Mouse (Mus musculus) spleen, postnatal 36 days (tissue): ENCODE data around the gene Olfr143.

Experiments
- DNase-seq, 2 experiments: peaks; one replicate each; pipeline ENCODE4 v3.0.0; 2022; ENCODE audit warnings: low spot score in 2 of 2, mixed read lengths in 1 of 2

The Olfr143 gene

DNA sequence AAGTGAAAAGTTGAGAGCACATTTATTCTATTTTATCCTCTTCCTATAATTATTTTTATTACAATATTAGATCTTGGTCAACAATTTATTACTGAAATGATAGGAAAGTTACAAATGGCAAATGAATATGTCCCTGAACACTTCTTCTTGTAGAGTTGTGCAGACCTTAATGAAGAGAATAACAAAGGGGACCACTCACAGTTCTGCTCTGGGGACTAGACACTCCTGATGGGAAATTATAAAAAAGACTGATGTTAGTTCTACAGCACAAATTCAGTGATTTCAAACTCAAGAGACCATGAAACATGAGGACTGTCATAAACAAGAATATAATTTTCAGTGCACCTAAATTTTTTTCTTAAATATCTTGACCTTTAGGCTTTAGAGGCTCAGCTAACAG lies at the start of gene Olfr143:
Olfr143 (plus strand) TSS at position 301 of the 400 bp plus-strand sequence.
- no peak for DNase-seq

GRCm38 (mm10) chr9:38208065-38208464 lies 44.5 kb upstream of the Olfr143 start, which contains the start of gene Olfr893:
TSS of gene Olfr893 (plus strand) at chr9:38208365.
- DNase-seq = no peak

GRCm38 (mm10) chr9:38217755-38218154 lies 34.8 kb upstream of the Olfr143 start, which contains the start of gene Olfr894:
TSS of gene Olfr894 (plus strand) at chr9:38218055.
- no peak for DNase-seq

- no peak for DNase-seq
These were observed 15.0 kb downstream of the Olfr143 start, which contains the start of gene Olfr895 for GRCm38 (mm10) chr9:38267551-38267950. TSS of gene Olfr895 (plus strand) at chr9:38267851.

DNA sequence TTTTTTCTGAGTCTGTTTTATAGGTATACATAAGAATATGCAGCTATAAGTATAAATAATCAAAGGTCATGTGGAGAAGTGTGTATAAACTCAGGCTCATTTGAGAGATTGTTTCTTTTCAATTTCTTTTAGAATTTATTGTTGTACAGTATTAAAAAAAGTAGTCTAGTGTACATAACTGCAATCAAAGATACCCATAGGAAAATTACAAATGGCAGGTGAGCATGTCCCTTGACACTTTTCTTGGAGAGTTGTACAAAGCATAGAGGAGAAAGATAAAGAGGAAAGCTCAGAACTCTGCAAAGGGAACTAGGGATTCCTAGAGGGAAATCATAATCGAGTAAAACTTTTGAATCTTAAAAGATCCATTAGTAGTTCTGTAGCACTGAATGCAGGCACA lies 38.2 kb downstream of the Olfr143 start, which contains the start of gene Olfr896-ps1:
Olfr896-ps1 (plus strand) TSS at position 301 of the 400 bp plus-strand sequence.
- DNase-seq = no peak
